Mouse (Mus musculus): Measurements from ENCODE around the gene Rnps1.

Gene Rnps1

GRCm38 (mm10) chr17:24470701-24471527 lies 56.5 kb downstream of the Rnps1 start:
- DNase-seq, result peak; percentile 54

- peak; percentile 79 for DNase-seq
Observed at GRCm38 (mm10) chr17:24472512-24472911, 58.1 kb downstream of the Rnps1 start.

- DNase-seq, result no peak
Observed at GRCm38 (mm10) chr17:24473612-24474275, 59.4 kb downstream of the Rnps1 start, which contains the start of gene Bricd5. Gene Bricd5, plus strand, starts transcription at chr17:24473884.

GRCm38 (mm10) chr17:24474557-24474956 lies 60.2 kb downstream of the Rnps1 start:
- no peak for DNase-seq

All from cerebellum, adult 9-10 months (tissue).